Mouse (Mus musculus) MEL (cell line): Measurements from ENCODE around the gene Gle1. TPM values are rescaled to one million over a fixed set of nuclear protein-coding genes. Genes with fewer than 3 reads are reported as not detected.

Experiments used
- DNase-seq: peaks from one replicate; pipeline ENCODE4 v3.0.0; 2011; ENCODE audit warnings: low read depth, low spot score
- H3K27ac ChIP-seq: 2 replicates; pipeline ENCODE4 v1.5.1; 2012; ENCODE audit warnings: low read depth, mild to moderate bottlenecking, control low read depth, low read length, moderate library complexity; ENCODE audit not compliant: control insufficient read depth
- H3K27me3 ChIP-seq, 2 experiments: fragments of 150-350 bp in 1 of 2; sonication (generic) in 1 of 2; 2 replicates each; pipeline ENCODE4 v1.6.1; 2012; ENCODE audit warnings: low read length in 2 of 2, mild to moderate bottlenecking in 2 of 2, improper control_type of control experiment in 1 of 2, moderate library complexity in 1 of 2; ENCODE audit not compliant: insufficient read depth in 2 of 2, control insufficient read depth in 1 of 2
- H3K36me3 ChIP-seq, 2 experiments: 2 replicates each; pipeline ENCODE4 v1.6.1; 2012 to 2014; ENCODE audit warnings: low read length in 2 of 2, improper control_type of control experiment in 1 of 2, inconsistent platforms in 1 of 2, mild to moderate bottlenecking in 1 of 2; ENCODE audit not compliant: insufficient read depth in 2 of 2, control insufficient read depth in 1 of 2
- H3K4me1 ChIP-seq, 2 experiments: fragments of 150-350 bp in 1 of 2; sonication (generic) in 1 of 2; 2 replicates each; pipeline ENCODE4 v1.6.1; 2012; ENCODE audit warnings: low read length in 2 of 2, improper control_type of control experiment in 1 of 2, mild to moderate bottlenecking in 1 of 2; ENCODE audit not compliant: insufficient read depth in 2 of 2, control insufficient read depth in 1 of 2
- H3K4me3 ChIP-seq, 2 experiments: fragments of 150-350 bp in 1 of 2; sonication (generic) in 1 of 2; 2 replicates each; pipeline ENCODE4 v1.5.1; 2012; ENCODE audit warnings: low read depth in 2 of 2, low read length in 2 of 2, mild to moderate bottlenecking in 2 of 2, moderate library complexity in 2 of 2, control low read depth in 1 of 2, improper control_type of control experiment in 1 of 2; ENCODE audit not compliant: control insufficient read depth in 1 of 2, insufficient read depth in 1 of 2
- H3K79me2 ChIP-seq: 2 replicates; pipeline ENCODE4 v1.6.1; 2012; ENCODE audit warnings: mild to moderate bottlenecking, low read length, moderate library complexity; ENCODE audit not compliant: control insufficient read depth, poor library complexity, insufficient read depth
- H3K9ac ChIP-seq: 2 replicates; pipeline ENCODE4 v1.6.1; 2012; ENCODE audit warnings: low read depth, mild to moderate bottlenecking, control low read depth, low read length, moderate library complexity; ENCODE audit not compliant: control insufficient read depth, poor library complexity, severe bottlenecking
- H3K9me3 ChIP-seq: fragments of 150-350 bp; sonication (generic); replicated peaks from 2 replicates; pipeline ENCODE4 v1.6.1; 2012; ENCODE audit warnings: mild to moderate bottlenecking, low read length, improper control_type of control experiment, moderate library complexity; ENCODE audit not compliant: insufficient read depth
- BHLHE40 ChIP-seq: IDR thresholded peaks from 2 replicates; pipeline ENCODE4 v1.6.1; 2012; ENCODE audit warnings: low read depth, mild to moderate bottlenecking, inconsistent platforms, low read length, improper control_type of control experiment, borderline replicate concordance
- CHD1 ChIP-seq: IDR thresholded peaks from 2 replicates; pipeline ENCODE4 v1.6.1; 2012; ENCODE audit warnings: low read depth, mild to moderate bottlenecking, inconsistent platforms, low read length, improper control_type of control experiment
- CHD2 ChIP-seq: IDR thresholded peaks from 2 replicates; pipeline ENCODE4 v1.6.1; 2011; ENCODE audit warnings: low read length, improper control_type of control experiment
- CTCF ChIP-seq, 3 experiments: IDR thresholded peaks in 2 of 3; conservative IDR thresholded peaks in 1 of 3; 2 replicates each; pipeline ENCODE4 v1.5.1; 2011 to 2012; ENCODE audit warnings: low read length in 3 of 3, low read depth in 2 of 3, mild to moderate bottlenecking in 2 of 3, improper control_type of control experiment in 1 of 3, inconsistent platforms in 1 of 3, mixed read lengths in 1 of 3, moderate library complexity in 1 of 3; ENCODE audit not compliant: control insufficient read depth in 1 of 3, insufficient read depth in 1 of 3, poor library complexity in 1 of 3, severe bottlenecking in 1 of 3
- EP300 ChIP-seq, 2 experiments: IDR thresholded peaks; 2 replicates each; pipeline ENCODE4 v1.6.1; 2011; ENCODE audit warnings: improper control_type of control experiment in 2 of 2, low read length in 2 of 2, low read depth in 1 of 2, mild to moderate bottlenecking in 1 of 2
- ETS1 ChIP-seq: IDR thresholded peaks from 2 replicates; pipeline ENCODE4 v1.6.1; 2012; ENCODE audit warnings: low read depth, mild to moderate bottlenecking, inconsistent platforms, low read length, improper control_type of control experiment, moderate library complexity
- GABPA ChIP-seq: IDR thresholded peaks from 2 replicates; pipeline ENCODE4 v1.6.1; 2012; ENCODE audit warnings: low read depth, mild to moderate bottlenecking, inconsistent platforms, low read length, improper control_type of control experiment, moderate library complexity
- HCFC1 ChIP-seq: IDR thresholded peaks from 2 replicates; pipeline ENCODE4 v1.6.1; 2012; ENCODE audit warnings: low read depth, mild to moderate bottlenecking, inconsistent platforms, low read length, improper control_type of control experiment, moderate library complexity
- JUND ChIP-seq: IDR thresholded peaks from 2 replicates; pipeline ENCODE4 v1.6.1; 2011; ENCODE audit warnings: low read depth, mild to moderate bottlenecking, improper control_type of control experiment, low read length
- MAZ ChIP-seq: IDR thresholded peaks from 2 replicates; pipeline ENCODE4 v1.6.1; 2012; ENCODE audit warnings: low read depth, mild to moderate bottlenecking, inconsistent platforms, low read length, improper control_type of control experiment
- MEF2A ChIP-seq: IDR thresholded peaks from 2 replicates; pipeline ENCODE4 v1.6.1; 2014; ENCODE audit warnings: low read depth, mild to moderate bottlenecking, inconsistent platforms, low read length, improper control_type of control experiment; ENCODE audit not compliant: poor library complexity, insufficient replicate concordance, severe bottlenecking; ENCODE audit errors: extremely low read depth
- MXI1 ChIP-seq: IDR thresholded peaks from 2 replicates; pipeline ENCODE4 v1.6.1; 2011; ENCODE audit warnings: mild to moderate bottlenecking, low read depth, low read length, improper control_type of control experiment
- MYB ChIP-seq: IDR thresholded peaks from 2 replicates; pipeline ENCODE4 v1.6.1; 2011; ENCODE audit warnings: mild to moderate bottlenecking, low read depth, low read length, improper control_type of control experiment
- NELFE ChIP-seq: IDR thresholded peaks from 2 replicates; pipeline ENCODE4 v1.6.1; 2011; ENCODE audit warnings: low read depth, low read length, improper control_type of control experiment
- NRF1 ChIP-seq: IDR thresholded peaks from 2 replicates; pipeline ENCODE4 v1.6.1; 2014; ENCODE audit warnings: low read depth, mild to moderate bottlenecking, inconsistent platforms, low read length, improper control_type of control experiment, moderate library complexity; ENCODE audit not compliant: poor library complexity, insufficient read depth, severe bottlenecking
- POLR2A ChIP-seq, 2 experiments: IDR thresholded peaks; 2 replicates each; pipeline ENCODE4 v1.6.1; 2011 to 2012; ENCODE audit warnings: low read length in 2 of 2, mild to moderate bottlenecking in 2 of 2, control low read depth in 1 of 2, improper control_type of control experiment in 1 of 2, low read depth in 1 of 2, moderate library complexity in 1 of 2; ENCODE audit not compliant: control insufficient read depth in 1 of 2, insufficient read depth in 1 of 2, poor library complexity in 1 of 2
- POLR2AphosphoS2 ChIP-seq: IDR thresholded peaks from 2 replicates; pipeline ENCODE4 v1.6.1; 2011; ENCODE audit warnings: low read length, improper control_type of control experiment
- POLR2AphosphoS5 ChIP-seq: IDR thresholded peaks from 2 replicates; pipeline ENCODE4 v1.6.1; 2012; ENCODE audit warnings: low read depth, borderline replicate concordance, mild to moderate bottlenecking, inconsistent platforms, low read length, moderate library complexity, mixed read lengths
- RCOR1 ChIP-seq: IDR thresholded peaks from 2 replicates; pipeline ENCODE4 v1.6.1; 2012; ENCODE audit warnings: low read depth, mild to moderate bottlenecking, inconsistent platforms, low read length, improper control_type of control experiment
- SIN3A ChIP-seq: IDR thresholded peaks from 2 replicates; pipeline ENCODE4 v1.6.1; 2012; ENCODE audit warnings: low read length, improper control_type of control experiment, inconsistent platforms
- TBP ChIP-seq: IDR thresholded peaks from 2 replicates; pipeline ENCODE4 v1.8.0; 2011; ENCODE audit warnings: low read depth, low read length, improper control_type of control experiment
- TCF12 ChIP-seq: IDR thresholded peaks from 2 replicates; pipeline ENCODE4 v1.6.1; 2014; ENCODE audit warnings: low read depth, mild to moderate bottlenecking, inconsistent platforms, low read length, improper control_type of control experiment, moderate library complexity
- UBTF ChIP-seq: IDR thresholded peaks from 2 replicates; pipeline ENCODE4 v1.6.1; 2012; ENCODE audit warnings: low read depth, mild to moderate bottlenecking, inconsistent platforms, low read length, improper control_type of control experiment, moderate library complexity, borderline replicate concordance; ENCODE audit not compliant: insufficient read depth
- ZC3H11A ChIP-seq: IDR thresholded peaks from 2 replicates; pipeline ENCODE4 v1.6.1; 2012; ENCODE audit warnings: low read depth, mild to moderate bottlenecking, inconsistent platforms, low read length, improper control_type of control experiment
- ZMIZ1 ChIP-seq: IDR thresholded peaks from 2 replicates; pipeline ENCODE4 v1.6.1; 2012; ENCODE audit warnings: low read depth, mild to moderate bottlenecking, inconsistent platforms, low read length, improper control_type of control experiment, moderate library complexity
- ZNF384 ChIP-seq: IDR thresholded peaks from 2 replicates; pipeline ENCODE4 v1.6.1; 2012; ENCODE audit warnings: low read depth, mild to moderate bottlenecking, inconsistent platforms, low read length, improper control_type of control experiment
- polyA plus RNA-seq, 2 experiments: library from polyadenylated mRNA; stranded (reverse) in 1 of 2; unstranded in 1 of 2; fragments of >175 nt in 1 of 2; fragments of >200 nt in 1 of 2; gene quantifications; 2 replicates each; pipeline versions ENCODE4 v1.2.1 to v1.2.4; 2012; ENCODE audit warnings: low replicate concordance in 2 of 2, low read depth in 1 of 2; ENCODE audit not compliant: insufficient read length in 2 of 2, insufficient read depth in 1 of 2, missing spikeins in 1 of 2
- total RNA-seq: library from RNA; depleted of rRNA; stranded (reverse); fragments of 300-350 nt; gene quantifications from 2 replicates; pipeline ENCODE4 v1.2.3, GENCODE M21; 2012

Gle1 gene
- total and polyA plus RNA-seq, 3 experiments, result 46.1 to 77.0 TPM; not detected in 1

GRCm38 (mm10) chr2:29964354-29965249 lies 29.4 kb downstream of the Gle1 start:
- H3K27ac ChIP-seq, result no peak overlapping the region
- H3K9ac ChIP-seq, result peak overlapping the region; percentile 37
- TF ChIP-seq MYB (no peak), TCF12 (no peak), HCFC1 (no peak), ZNF384 (peak; percentile 85), CHD1 (no peak), GABPA (no peak), POLR2A (IDR thresholded peaks at IDR 0.05; ENCODE audit: control insufficient read depth in 1 of 2, insufficient read depth in 1 of 2, low read depth in 1 of 2, low read length in 2 of 2, poor library complexity in 1 of 2) (no peak), BHLHE40 (peak; percentile 29; the same call in 1 of the 2 replicates), UBTF (no peak), JUND (no peak), RCOR1 (no peak), NELFE (no peak), ETS1 (no peak), MXI1 (no peak; the same call in 1 of the 2 replicates)
- TF ChIP-seq, all 39 proteins: peak for 2
- Histone ChIP-seq H3K9me3 (no peaks in the 10 kb centered on the region), H3K79me2 (peaks cover 2% of the 10 kb centered on the region; the same call in 1 of the 2 replicates), H3K4me1 (peaks cover 0 to 2% of the 10 kb centered on the region in 2 experiments; a peak in 1 of 4 replicates), H3K4me3 (peak overlapping the region; percentile 84 to 98), H3K36me3 (peaks cover 0 to 3% of the 10 kb centered on the region in 2 experiments; a peak in 1 of 4 replicates), H3K27me3 (no peaks in the 10 kb centered on the region)
- peak; percentile 25 for DNase-seq

GRCm38 (mm10) chr2:29965250-29965843 lies 30.1 kb downstream of the Gle1 start, which contains the start of gene Sptan1:
Gene Sptan1, plus strand, starts transcription at chr2:29965560.
- H3K79me2 ChIP-seq, result peaks cover 2% of the 10 kb centered on the region; the same call in 1 of the 2 replicates
- H3K4me1 ChIP-seq, result peaks cover 0 to 2% of the 10 kb centered on the region in 2 experiments; a peak in 1 of 4 replicates
- peak within 1 kb of the TSS; percentile 84 to 98 for H3K4me3 ChIP-seq
- no peaks in the 10 kb centered on the region for H3K27me3 ChIP-seq
- H3K27ac ChIP-seq, result no peak within 1 kb of the TSS
- H3K9ac ChIP-seq, result peak within 1 kb of the TSS; percentile 88
- DNase-seq, result peak; percentile 93
- H3K9me3 ChIP-seq, result no peaks in the 10 kb centered on the region
- peaks cover 0 to 3% of the 10 kb centered on the region in 2 experiments; a peak in 1 of 4 replicates for H3K36me3 ChIP-seq
- no peak for TF ChIP-seq CTCF (IDR thresholded peaks at IDR 0.05 in 2 of 3, conservative IDR thresholded peaks at IDR 0.05 in 1 of 3; ENCODE audit: control insufficient read depth in 1 of 3, insufficient read depth in 1 of 3, low read depth in 2 of 3, low read length in 3 of 3, poor library complexity in 1 of 3, severe bottlenecking in 1 of 3)
- TF ChIP-seq HCFC1, result peak; percentile 32; the same call in 1 of the 2 replicates
- peak; percentile 64; the same call in 1 of the 2 replicates for TF ChIP-seq MAZ
- 0 out of 2 replicates have a peak, but pooled peaks have one; percentile 29 for TF ChIP-seq SIN3A
- peak; percentile 90 for TF ChIP-seq ZMIZ1
- TF ChIP-seq TBP, result peak; percentile 76
- no peak for TF ChIP-seq GABPA
- TF ChIP-seq UBTF, result 0 out of 2 replicates have a peak, but pooled peaks have one; percentile 37
- TF ChIP-seq CHD2, result no peak
- TF ChIP-seq MEF2A, result no peak
- TF ChIP-seq NELFE, result peak; percentile 89
- TF ChIP-seq POLR2AphosphoS5, result no peak
- TF ChIP-seq ZC3H11A, result no peak
- no peak for TF ChIP-seq ZNF384
- 0 out of 4 replicates have a peak, but pooled peaks of 1 of the 2 experiments have one; percentile 27 for TF ChIP-seq EP300 (IDR thresholded peaks at IDR 0.05; ENCODE audit: low read depth in 1 of 2, low read length in 2 of 2)
- TF ChIP-seq RCOR1, result no peak
- peak; percentile 73; the same call in 1 of the 2 replicates for TF ChIP-seq POLR2AphosphoS2
- peak; percentile 23; the same call in 1 of the 2 replicates for TF ChIP-seq TCF12
- no peak; the same call in 1 of the 2 replicates for TF ChIP-seq ETS1
- peak; percentile 54; the same call in 1 of the 2 replicates for TF ChIP-seq NRF1
